Mouse (Mus musculus): Measurements from ENCODE around the gene Olfr564. TPM values are rescaled to one million over a fixed set of nuclear protein-coding genes. Genes with fewer than 3 reads are reported as not detected.

Gene Olfr564
- total RNA-seq (2021) = not detected
- long read RNA-seq, experiment 1 = 0 reads
- long read RNA-seq, experiment 2 = 0 reads

GRCm38 (mm10) chr7:102803180-102803579, at the start of gene Olfr564:
TSS of gene Olfr564 (plus strand) at chr7:102803480.
- DNase-seq (ENCODE audit: low spot score in 2 of 2) = no peak

GRCm38 (mm10) chr7:102759266-102759665, 44.0 kb upstream of the Olfr564 start, which contains the start of the genes Olfr560 and Olfr78:
TSS of gene Olfr560 (minus strand) at chr7:102759366.
TSS of gene Olfr78 (minus strand) at chr7:102759471.
- no peak for DNase-seq (ENCODE audit: low spot score in 2 of 2)

DNA sequence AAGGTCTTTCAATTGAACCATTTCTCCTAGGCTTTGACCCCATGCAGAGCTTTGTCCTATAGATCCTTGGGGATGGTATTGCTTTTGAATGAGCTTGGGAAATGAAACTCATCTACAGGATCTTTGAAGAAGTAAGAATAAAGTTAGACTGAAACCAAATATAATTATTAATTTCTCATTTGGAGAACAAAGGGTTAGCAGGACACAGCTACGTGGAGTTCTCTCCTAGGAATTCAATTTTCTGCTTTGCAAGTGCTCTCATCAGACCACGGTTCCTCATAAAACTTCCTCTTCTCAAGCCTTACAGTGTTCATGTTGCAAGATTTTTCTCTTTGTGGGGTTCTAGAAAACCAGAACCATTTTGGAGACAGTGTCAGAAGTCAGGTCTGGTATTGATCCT, 32.4 kb upstream of the Olfr564 start, which contains the start of gene Olfr561:
TSS of gene Olfr561 (plus strand) at position 301 of the 400 bp plus-strand sequence.
- DNase-seq (ENCODE audit: low spot score in 2 of 2) = no peak

Other genes starting within 250 kb of the Olfr564 start
- 1 to 10 TPM; 2.6 to 2.8 TPM for gene Trim21, start 238.0 kb upstream of the Olfr564 start, total RNA-seq (2021)
- gene Olfr550, start 232.0 kb upstream of the Olfr564 start, total RNA-seq (2021) = under 1 TPM; 0.19 to 0.70 TPM
- gene Olfr551, start 211.6 kb upstream of the Olfr564 start, total RNA-seq (2021) = not detected
- gene Olfr552, start 205.7 kb upstream of the Olfr564 start, total RNA-seq (2021) = under 1 TPM in 1 of 2 experiments, not detected in 1; 0.09 TPM
- not detected for gene Olfr553, start 185.3 kb upstream of the Olfr564 start, total RNA-seq (2021)
- not detected for gene Olfr554, start 165.0 kb upstream of the Olfr564 start, total RNA-seq (2021)
- gene Olfr555, start 144.7 kb upstream of the Olfr564 start, total RNA-seq (2021) = not detected
- gene Olfr556, start 138.6 kb upstream of the Olfr564 start, total RNA-seq (2021) = not detected
- 1 to 10 TPM; 3.0 to 4.6 TPM for gene Trim68, start 116.2 kb upstream of the Olfr564 start, total RNA-seq (2021)
- not detected for gene Olfr557, start 107.6 kb upstream of the Olfr564 start, total RNA-seq (2021)
- under 1 TPM; 0.16 to 0.40 TPM for gene Olfr558, start 101.3 kb upstream of the Olfr564 start, total RNA-seq (2021)
- not detected for gene Olfr33, start 84.4 kb upstream of the Olfr564 start, total RNA-seq (2021)
- gene Olfr559, start 76.0 kb upstream of the Olfr564 start, total RNA-seq (2021) = not detected
- gene Olfr560, start 44.1 kb upstream of the Olfr564 start, total RNA-seq (2021) = under 1 TPM; 0.16 to 0.49 TPM
- under 1 TPM; 0.59 to 0.65 TPM for gene Olfr78, start 44.0 kb upstream of the Olfr564 start, total RNA-seq (2021)
- not detected for gene Olfr561, start 32.3 kb upstream of the Olfr564 start, total RNA-seq (2021)
- gene Olfr566, start 55.3 kb downstream of the Olfr564 start, total RNA-seq (2021) = not detected
- gene Olfr568, start 73.6 kb downstream of the Olfr564 start, total RNA-seq (2021) = not detected
- not detected for gene Olfr569, start 87.4 kb downstream of the Olfr564 start, total RNA-seq (2021)
- not detected for gene Olfr570, start 91.1 kb downstream of the Olfr564 start, total RNA-seq (2021)
- not detected for gene Olfr571, start 114.1 kb downstream of the Olfr564 start, total RNA-seq (2021)
- not detected for gene Olfr572, start 120.9 kb downstream of the Olfr564 start, total RNA-seq (2021)
- not detected for gene Olfr573-ps1, start 139.1 kb downstream of the Olfr564 start, total RNA-seq (2021)
- not detected for gene Olfr574, start 145.0 kb downstream of the Olfr564 start, total RNA-seq (2021)
- not detected for gene Olfr575, start 155.3 kb downstream of the Olfr564 start, total RNA-seq (2021)
- gene Olfr576, start 159.2 kb downstream of the Olfr564 start, total RNA-seq (2021) = not detected
- gene Olfr577, start 172.5 kb downstream of the Olfr564 start, total RNA-seq (2021) = not detected
- not detected for gene Olfr578, start 185.8 kb downstream of the Olfr564 start, total RNA-seq (2021)
- gene Olfr582, start 234.5 kb downstream of the Olfr564 start, total RNA-seq (2021) = not detected
- gene Olfr583, start 247.8 kb downstream of the Olfr564 start, total RNA-seq (2021) = not detected